Mouse (Mus musculus) left cerebral cortex, adult 18-20 months (tissue): Measurements from ENCODE around the gene Dnajb4. TPM values are rescaled to one million over a fixed set of nuclear protein-coding genes. Genes with fewer than 3 reads are reported as not detected.

Source experiments
- DNase-seq, 2 experiments: peaks; one replicate each; pipeline ENCODE4 v3.0.0; 2021 to 2022; ENCODE audit warnings: low spot score in 2 of 2, mixed read lengths in 1 of 2
- long read RNA-seq, 2 experiments: library from polyadenylated mRNA; stranded (forward); transcript quantifications; one replicate each; pipeline ENCODE4 v2.0.0; 2021
- total RNA-seq, 2 experiments: library from RNA; stranded (reverse); gene quantifications; 2 replicates each; pipeline ENCODE4 v1.2.3; 2021

Dnajb4 gene
- 10 to 100 TPM; 74.9 to 82.4 TPM for total RNA-seq
- long read RNA-seq, experiment 1, full-length matches to known transcripts: 65 of 109 reads
- long read RNA-seq, experiment 1, partial matches to known transcripts: 4 of 109 reads
- long read RNA-seq, experiment 1, other reads (novel, unspliced or antisense): 40 of 109 reads
- long read RNA-seq, experiment 2, full-length matches to known transcripts: 31 of 70 reads
- long read RNA-seq, experiment 2, partial matches to known transcripts: 2 of 70 reads
- long read RNA-seq, experiment 2, other reads (novel, unspliced or antisense): 37 of 70 reads

- DNase-seq: peak; percentile 100
Observed at GRCm38 (mm10) chr3:152209967-152210634, at the start of gene Dnajb4, which contains the start of gene Fubp1. Gene Dnajb4 (minus strand): TSS chr3:152210302. Gene Fubp1 (plus strand): TSS chr3:152210422.

DNA sequence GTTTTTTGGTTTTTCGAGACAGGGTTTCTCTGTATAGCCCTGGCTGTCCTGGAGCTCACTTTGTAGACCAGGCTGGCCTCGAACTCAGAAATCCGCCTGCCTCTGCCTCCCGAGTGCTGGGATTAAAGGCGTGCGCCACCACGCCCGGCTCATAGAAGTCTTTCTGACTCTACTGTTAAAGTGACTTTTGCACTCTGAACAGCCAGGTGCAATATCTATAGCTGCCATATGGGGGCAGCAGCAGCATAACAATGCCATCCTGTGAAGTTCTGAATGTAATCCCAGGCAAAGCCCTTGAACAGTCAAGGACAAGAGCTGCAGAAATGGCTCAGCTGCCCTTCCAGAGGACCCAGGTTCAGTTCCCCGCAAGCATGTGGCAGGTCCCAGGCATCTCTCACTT is 49.3 kb upstream of the Dnajb4 start:
- DNase-seq: peak; percentile 71 to 81

- DNase-seq: no peak
Observed at GRCm38 (mm10) chr3:152257528-152257927, 47.4 kb upstream of the Dnajb4 start.

DNA sequence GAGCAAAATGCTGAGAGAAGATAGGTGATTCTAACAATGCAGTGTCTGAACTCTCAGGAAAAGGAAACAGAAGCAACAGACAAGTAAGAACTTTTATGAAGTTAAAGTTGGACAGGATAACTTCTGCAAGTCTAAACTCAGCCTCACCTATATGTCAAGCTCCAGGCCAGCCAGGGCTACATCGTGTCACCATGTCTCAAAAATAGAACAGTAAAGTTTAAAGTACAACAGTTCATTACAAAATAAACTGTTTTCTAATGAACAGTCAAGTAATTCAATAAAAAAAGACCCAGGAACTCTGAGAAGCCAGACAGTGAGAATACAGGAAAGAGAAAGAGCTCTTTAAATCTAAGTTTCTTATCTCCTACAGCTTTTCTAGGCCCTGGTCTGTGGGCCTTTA is 40.4 kb upstream of the Dnajb4 start:
- no peak for DNase-seq

- DNase-seq: no peak
Observed at GRCm38 (mm10) chr3:152247708-152248107, 37.6 kb upstream of the Dnajb4 start.

DNA sequence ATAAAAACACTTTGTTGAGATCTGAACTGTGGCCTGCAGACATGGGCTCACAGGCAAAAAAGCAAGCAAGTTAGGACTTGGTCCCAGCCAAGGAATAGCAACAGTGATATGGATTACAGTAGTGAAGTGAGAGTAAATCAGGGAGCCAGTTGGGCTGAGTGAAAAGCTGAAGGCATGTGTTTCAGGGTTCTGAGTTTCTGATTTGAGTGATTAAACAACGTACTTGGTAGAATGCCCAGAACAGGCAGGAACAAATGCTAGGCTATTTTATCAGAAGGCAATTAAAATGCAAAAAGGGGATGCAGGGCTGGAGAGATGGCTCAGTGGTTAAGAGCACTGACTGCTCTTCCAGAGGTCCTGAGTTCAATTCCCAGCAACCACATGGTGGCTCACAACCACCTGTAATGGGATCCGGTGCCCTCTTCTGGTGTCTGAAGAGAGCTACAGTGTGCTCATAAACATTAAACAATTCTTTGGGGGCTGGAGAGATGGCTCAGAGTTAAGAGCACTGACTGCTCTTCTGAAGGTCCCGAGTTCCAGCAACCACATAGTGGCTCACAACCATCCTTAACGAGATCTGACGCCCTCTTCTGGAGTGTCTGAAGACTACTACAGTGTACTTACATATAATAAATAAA is 35.3 kb upstream of the Dnajb4 start:
- DNase-seq: no peak

- DNase-seq: no peak
Observed at GRCm38 (mm10) chr3:152243304-152243703, 33.2 kb upstream of the Dnajb4 start.

GRCm38 (mm10) chr3:152241098-152241497 is 31.0 kb upstream of the Dnajb4 start:
- DNase-seq: no peak

GRCm38 (mm10) chr3:152239592-152239991 is 29.5 kb upstream of the Dnajb4 start:
- no peak for DNase-seq

DNA sequence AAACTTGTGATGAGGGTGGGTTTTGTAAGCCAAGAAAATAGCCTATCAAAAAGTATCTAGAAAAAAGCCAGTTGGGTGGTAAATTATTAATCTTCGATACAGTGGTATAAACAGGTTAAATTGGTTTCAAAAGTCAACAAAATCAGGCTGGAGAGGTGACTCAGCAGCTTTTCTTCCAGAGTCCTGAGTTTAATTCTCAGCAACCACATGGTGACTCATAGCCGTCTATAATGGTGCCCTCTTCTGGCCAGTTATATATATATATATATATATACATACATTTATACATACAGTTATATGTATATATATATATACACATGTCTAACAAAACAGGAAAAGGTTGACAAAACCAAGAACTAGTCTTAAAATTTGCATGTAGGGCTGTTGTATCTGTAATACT is 28.7 kb upstream of the Dnajb4 start:
- DNase-seq: no peak

DNA sequence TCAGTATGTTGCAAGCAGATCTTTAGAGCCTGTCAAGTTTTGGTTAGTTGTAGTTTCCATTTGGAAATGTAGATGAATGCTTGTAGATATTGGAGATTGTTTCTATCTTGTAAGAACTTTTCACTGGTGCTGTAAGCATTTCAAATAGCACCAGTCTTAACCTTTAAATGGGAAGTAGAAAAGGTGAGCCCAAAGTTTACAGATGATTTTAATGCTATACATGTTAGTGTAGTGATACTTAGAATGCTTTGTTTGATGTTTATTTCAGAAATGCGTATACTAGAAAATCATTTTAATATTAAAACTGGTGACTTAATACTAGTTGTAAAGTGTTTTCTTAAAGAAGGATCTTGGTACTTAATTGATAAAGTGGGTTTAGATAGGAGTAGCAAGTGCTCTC is 25.7 kb upstream of the Dnajb4 start:
- DNase-seq: no peak

GRCm38 (mm10) chr3:152235238-152235637 is 25.1 kb upstream of the Dnajb4 start:
- no peak for DNase-seq

- no peak for DNase-seq
Observed at GRCm38 (mm10) chr3:152231333-152232100, 21.4 kb upstream of the Dnajb4 start.

GRCm38 (mm10) chr3:152229271-152229670 is 19.2 kb upstream of the Dnajb4 start:
- DNase-seq: no peak

DNA sequence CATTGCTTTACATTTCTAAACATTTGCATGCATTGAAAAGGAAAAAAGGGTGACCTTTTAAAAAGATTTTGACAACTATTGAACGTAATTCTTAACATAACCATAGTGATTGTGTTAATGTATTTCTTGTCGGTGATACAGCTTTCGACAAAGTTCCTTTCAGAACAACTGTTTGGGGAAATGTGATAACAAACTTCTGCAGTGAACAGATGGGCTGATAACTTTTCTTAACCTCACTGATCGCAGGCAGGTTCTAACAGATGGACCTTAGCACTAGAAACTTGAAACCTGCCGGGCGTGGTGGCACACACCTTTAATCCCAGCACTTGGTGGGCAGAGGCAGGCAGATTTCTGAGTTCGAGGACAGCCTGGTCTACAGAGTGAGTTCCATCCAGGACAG is 18.7 kb upstream of the Dnajb4 start:
- no peak for DNase-seq

DNA sequence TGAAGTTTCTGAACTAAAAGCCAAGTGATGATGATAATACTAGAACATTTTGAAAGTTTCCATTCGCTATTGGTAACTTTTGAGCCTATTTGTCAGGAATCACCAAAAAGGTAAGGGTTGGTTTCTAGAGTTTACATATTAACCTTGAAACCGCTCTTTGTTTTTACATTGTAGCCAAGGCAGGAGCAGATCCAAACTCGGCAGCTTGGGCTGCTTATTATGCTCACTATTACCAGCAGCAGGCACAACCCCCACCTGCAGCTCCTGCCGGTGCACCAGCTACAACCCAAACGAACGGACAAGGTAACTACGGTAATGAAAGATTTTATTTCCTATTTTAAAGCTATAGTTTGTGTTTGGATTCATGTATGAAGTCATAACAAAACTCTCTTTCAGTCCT is 15.8 kb upstream of the Dnajb4 start:
- DNase-seq: no peak

DNA sequence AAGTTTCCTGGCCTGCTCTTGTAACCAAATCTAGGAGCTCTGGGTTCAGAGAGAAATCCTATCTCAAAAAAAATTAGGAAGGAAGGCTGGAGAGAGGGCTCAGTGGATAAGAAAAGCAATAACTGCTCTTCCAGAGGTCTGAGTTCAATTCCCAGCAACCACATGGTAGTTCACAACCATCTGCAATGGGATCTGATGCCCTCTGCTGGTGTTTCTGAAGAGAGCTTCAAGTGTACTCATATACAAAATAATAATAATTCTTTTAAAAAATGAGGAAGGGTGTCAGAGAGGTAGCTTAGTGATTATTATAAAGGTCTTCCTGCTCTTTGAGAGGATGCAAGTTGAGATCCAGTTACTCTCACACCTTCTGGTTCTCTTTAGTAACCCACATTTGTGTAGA is 14.8 kb upstream of the Dnajb4 start:
- DNase-seq: no peak

- DNase-seq: no peak
Observed at GRCm38 (mm10) chr3:152213416-152213815, 3.3 kb upstream of the Dnajb4 start.

DNA sequence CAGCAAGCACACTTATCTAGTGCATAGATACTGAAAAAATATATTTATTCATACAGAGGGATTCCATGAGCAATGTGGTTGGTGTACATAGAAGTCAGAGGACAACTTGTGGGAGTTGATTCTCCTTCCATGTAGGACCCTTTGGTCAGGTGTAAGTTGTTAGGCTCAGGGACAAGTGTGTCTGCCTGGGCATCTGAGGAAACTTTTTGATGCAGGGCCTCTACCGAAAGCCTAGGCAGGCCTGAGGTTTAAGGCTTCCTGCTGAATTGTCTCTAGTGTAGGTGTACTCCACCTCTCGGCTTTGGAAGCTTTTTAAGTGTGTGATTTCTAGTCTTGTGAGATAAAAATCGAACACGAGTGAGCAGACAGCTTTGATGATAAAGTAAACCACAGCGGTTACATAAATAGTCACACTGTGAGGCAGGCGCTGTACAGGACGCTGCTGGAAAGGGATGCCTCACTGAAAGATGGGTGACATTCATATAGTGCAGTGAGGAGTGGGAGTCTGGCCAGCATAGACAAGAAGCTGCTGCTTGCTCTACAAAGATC is 1.7 kb upstream of the Dnajb4 start:
- DNase-seq: no peak

GRCm38 (mm10) chr3:152210728-152211391 is 758 bp upstream of the Dnajb4 start:
- DNase-seq: peak; percentile 42 to 67
